Mouse (Mus musculus) MEL (cell line): ENCODE results near the gene Dtl. TPM values are rescaled to one million over a fixed set of nuclear protein-coding genes. Genes with fewer than 3 reads are reported as not detected.

ENCODE experiments used
- DNase-seq: peaks from one replicate; pipeline ENCODE4 v3.0.0; 2011; ENCODE audit warnings: low read depth, low spot score
- H3K27ac ChIP-seq: 2 replicates; pipeline ENCODE4 v1.5.1; 2012; ENCODE audit warnings: low read depth, mild to moderate bottlenecking, control low read depth, low read length, moderate library complexity; ENCODE audit not compliant: control insufficient read depth
- H3K27me3 ChIP-seq, 2 experiments: fragments of 150-350 bp in 1 of 2; sonication (generic) in 1 of 2; 2 replicates each; pipeline ENCODE4 v1.6.1; 2012; ENCODE audit warnings: low read length in 2 of 2, mild to moderate bottlenecking in 2 of 2, improper control_type of control experiment in 1 of 2, moderate library complexity in 1 of 2; ENCODE audit not compliant: insufficient read depth in 2 of 2, control insufficient read depth in 1 of 2
- H3K36me3 ChIP-seq, 2 experiments: 2 replicates each; pipeline ENCODE4 v1.6.1; 2012 to 2014; ENCODE audit warnings: low read length in 2 of 2, improper control_type of control experiment in 1 of 2, inconsistent platforms in 1 of 2, mild to moderate bottlenecking in 1 of 2; ENCODE audit not compliant: insufficient read depth in 2 of 2, control insufficient read depth in 1 of 2
- H3K4me1 ChIP-seq, 2 experiments: fragments of 150-350 bp in 1 of 2; sonication (generic) in 1 of 2; 2 replicates each; pipeline ENCODE4 v1.6.1; 2012; ENCODE audit warnings: low read length in 2 of 2, improper control_type of control experiment in 1 of 2, mild to moderate bottlenecking in 1 of 2; ENCODE audit not compliant: insufficient read depth in 2 of 2, control insufficient read depth in 1 of 2
- H3K4me3 ChIP-seq, 2 experiments: fragments of 150-350 bp in 1 of 2; sonication (generic) in 1 of 2; 2 replicates each; pipeline ENCODE4 v1.5.1; 2012; ENCODE audit warnings: low read depth in 2 of 2, low read length in 2 of 2, mild to moderate bottlenecking in 2 of 2, moderate library complexity in 2 of 2, control low read depth in 1 of 2, improper control_type of control experiment in 1 of 2; ENCODE audit not compliant: control insufficient read depth in 1 of 2, insufficient read depth in 1 of 2
- H3K79me2 ChIP-seq: 2 replicates; pipeline ENCODE4 v1.6.1; 2012; ENCODE audit warnings: mild to moderate bottlenecking, low read length, moderate library complexity; ENCODE audit not compliant: control insufficient read depth, poor library complexity, insufficient read depth
- H3K9ac ChIP-seq: 2 replicates; pipeline ENCODE4 v1.6.1; 2012; ENCODE audit warnings: low read depth, mild to moderate bottlenecking, control low read depth, low read length, moderate library complexity; ENCODE audit not compliant: control insufficient read depth, poor library complexity, severe bottlenecking
- H3K9me3 ChIP-seq: fragments of 150-350 bp; sonication (generic); replicated peaks from 2 replicates; pipeline ENCODE4 v1.6.1; 2012; ENCODE audit warnings: mild to moderate bottlenecking, low read length, improper control_type of control experiment, moderate library complexity; ENCODE audit not compliant: insufficient read depth
- CHD1 ChIP-seq: IDR thresholded peaks from 2 replicates; pipeline ENCODE4 v1.6.1; 2012; ENCODE audit warnings: low read depth, mild to moderate bottlenecking, inconsistent platforms, low read length, improper control_type of control experiment
- CHD2 ChIP-seq: IDR thresholded peaks from 2 replicates; pipeline ENCODE4 v1.6.1; 2011; ENCODE audit warnings: low read length, improper control_type of control experiment
- CTCF ChIP-seq, 3 experiments: IDR thresholded peaks in 2 of 3; conservative IDR thresholded peaks in 1 of 3; 2 replicates each; pipeline ENCODE4 v1.5.1; 2011 to 2012; ENCODE audit warnings: low read length in 3 of 3, low read depth in 2 of 3, mild to moderate bottlenecking in 2 of 3, improper control_type of control experiment in 1 of 3, inconsistent platforms in 1 of 3, mixed read lengths in 1 of 3, moderate library complexity in 1 of 3; ENCODE audit not compliant: control insufficient read depth in 1 of 3, insufficient read depth in 1 of 3, poor library complexity in 1 of 3, severe bottlenecking in 1 of 3
- EP300 ChIP-seq, 2 experiments: IDR thresholded peaks; 2 replicates each; pipeline ENCODE4 v1.6.1; 2011; ENCODE audit warnings: improper control_type of control experiment in 2 of 2, low read length in 2 of 2, low read depth in 1 of 2, mild to moderate bottlenecking in 1 of 2
- ETS1 ChIP-seq: IDR thresholded peaks from 2 replicates; pipeline ENCODE4 v1.6.1; 2012; ENCODE audit warnings: low read depth, mild to moderate bottlenecking, inconsistent platforms, low read length, improper control_type of control experiment, moderate library complexity
- GABPA ChIP-seq: IDR thresholded peaks from 2 replicates; pipeline ENCODE4 v1.6.1; 2012; ENCODE audit warnings: low read depth, mild to moderate bottlenecking, inconsistent platforms, low read length, improper control_type of control experiment, moderate library complexity
- KAT2A ChIP-seq: conservative IDR thresholded peaks from 2 replicates; pipeline ENCODE4 v1.6.1; 2012; ENCODE audit warnings: low read depth, low read length, improper control_type of control experiment, inconsistent platforms
- MAX ChIP-seq: IDR thresholded peaks from 2 replicates; pipeline ENCODE4 v1.6.1; 2011; ENCODE audit warnings: low read length, improper control_type of control experiment
- MXI1 ChIP-seq: IDR thresholded peaks from 2 replicates; pipeline ENCODE4 v1.6.1; 2011; ENCODE audit warnings: mild to moderate bottlenecking, low read depth, low read length, improper control_type of control experiment
- MYB ChIP-seq: IDR thresholded peaks from 2 replicates; pipeline ENCODE4 v1.6.1; 2011; ENCODE audit warnings: mild to moderate bottlenecking, low read depth, low read length, improper control_type of control experiment
- NELFE ChIP-seq: IDR thresholded peaks from 2 replicates; pipeline ENCODE4 v1.6.1; 2011; ENCODE audit warnings: low read depth, low read length, improper control_type of control experiment
- POLR2AphosphoS2 ChIP-seq: IDR thresholded peaks from 2 replicates; pipeline ENCODE4 v1.6.1; 2011; ENCODE audit warnings: low read length, improper control_type of control experiment
- RCOR1 ChIP-seq: IDR thresholded peaks from 2 replicates; pipeline ENCODE4 v1.6.1; 2012; ENCODE audit warnings: low read depth, mild to moderate bottlenecking, inconsistent platforms, low read length, improper control_type of control experiment
- SMC3 ChIP-seq: IDR thresholded peaks from 2 replicates; pipeline ENCODE4 v1.6.1; 2011; ENCODE audit warnings: low read depth, low read length, improper control_type of control experiment
- UBTF ChIP-seq: IDR thresholded peaks from 2 replicates; pipeline ENCODE4 v1.6.1; 2012; ENCODE audit warnings: low read depth, mild to moderate bottlenecking, inconsistent platforms, low read length, improper control_type of control experiment, moderate library complexity, borderline replicate concordance; ENCODE audit not compliant: insufficient read depth
- USF2 ChIP-seq, 2 experiments: IDR thresholded peaks; 2 replicates each; pipeline ENCODE4 v1.6.1; 2011 to 2012; ENCODE audit warnings: improper control_type of control experiment in 2 of 2, low read length in 2 of 2, borderline replicate concordance in 1 of 2, inconsistent platforms in 1 of 2, low read depth in 1 of 2, mild to moderate bottlenecking in 1 of 2; ENCODE audit not compliant: insufficient read depth in 1 of 2
- ZKSCAN1 ChIP-seq: IDR thresholded peaks from 2 replicates; pipeline ENCODE4 v1.6.1; 2012; ENCODE audit warnings: low read depth, mild to moderate bottlenecking, inconsistent platforms, low read length, improper control_type of control experiment, moderate library complexity
- ZNF384 ChIP-seq: IDR thresholded peaks from 2 replicates; pipeline ENCODE4 v1.6.1; 2012; ENCODE audit warnings: low read depth, mild to moderate bottlenecking, inconsistent platforms, low read length, improper control_type of control experiment
- polyA plus RNA-seq, 2 experiments: library from polyadenylated mRNA; stranded (reverse) in 1 of 2; unstranded in 1 of 2; fragments of >175 nt in 1 of 2; fragments of >200 nt in 1 of 2; gene quantifications; 2 replicates each; pipeline versions ENCODE4 v1.2.1 to v1.2.4; 2012; ENCODE audit warnings: low replicate concordance in 2 of 2, low read depth in 1 of 2; ENCODE audit not compliant: insufficient read length in 2 of 2, insufficient read depth in 1 of 2, missing spikeins in 1 of 2
- total RNA-seq: library from RNA; depleted of rRNA; stranded (reverse); fragments of 300-350 nt; gene quantifications from 2 replicates; pipeline ENCODE4 v1.2.3, GENCODE M21; 2012

The Dtl gene
- total and polyA plus RNA-seq, 3 experiments: 42.3 to 64.6 (median 53.5) TPM

DNA sequence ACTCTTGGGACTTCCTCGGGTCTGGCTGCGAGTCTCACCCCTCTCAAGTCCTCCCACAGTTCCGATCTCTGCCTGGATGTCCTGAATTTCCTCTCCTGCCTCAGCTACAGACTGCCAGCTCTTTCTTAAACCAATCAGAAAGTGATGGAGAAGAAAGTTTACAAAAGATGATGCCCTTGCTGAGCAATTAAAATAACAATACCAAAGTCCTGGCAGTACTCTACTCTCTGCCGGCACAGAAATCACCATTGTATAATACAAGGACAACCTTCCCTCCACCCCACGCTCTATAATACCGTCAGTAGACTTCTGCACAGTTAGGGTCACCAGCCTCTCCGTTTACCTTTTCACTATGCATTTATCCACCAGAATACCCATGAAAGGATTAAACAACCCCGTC, 40.9 kb upstream of the Dtl start (continued):
- no peak for TF ChIP-seq EP300 (IDR thresholded peaks at IDR 0.05; ENCODE audit: low read depth in 1 of 2, low read length in 2 of 2)
- no peak for TF ChIP-seq MYB

DNA sequence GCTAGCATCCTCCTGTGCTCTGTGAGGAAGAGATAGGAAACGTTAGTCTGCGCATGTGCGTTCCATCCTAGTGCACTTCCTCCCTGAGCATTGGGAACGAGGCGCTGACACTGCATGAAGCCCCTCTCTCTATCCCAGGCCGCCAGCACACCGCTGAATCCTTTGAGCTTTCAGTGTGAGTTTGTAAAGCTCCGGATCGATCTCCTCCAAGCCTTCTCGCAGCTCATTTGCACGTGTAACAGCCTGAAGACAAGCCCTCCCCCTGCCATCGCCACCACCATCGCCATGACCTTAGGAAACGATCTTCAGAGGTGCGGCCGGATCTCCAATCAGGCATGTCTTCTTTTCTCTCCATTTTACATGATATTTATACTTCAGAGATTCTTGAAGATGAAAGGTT, 37.5 kb upstream of the Dtl start:
- DNase-seq: no peak
- peaks cover 11 to 41% of the 10 kb centered on the region in 2 experiments for H3K36me3 ChIP-seq
- H3K9ac ChIP-seq: no peak overlapping the region
- H3K4me1 ChIP-seq: peaks cover 2 to 4% of the 10 kb centered on the region in 2 experiments; a peak in 2 of 4 replicates
- H3K9me3 ChIP-seq: no peaks in the 10 kb centered on the region
- TF ChIP-seq ZNF384: no peak
- no peak for TF ChIP-seq CTCF (IDR thresholded peaks at IDR 0.05 in 2 of 3, conservative IDR thresholded peaks at IDR 0.05 in 1 of 3; ENCODE audit: control insufficient read depth in 1 of 3, insufficient read depth in 1 of 3, low read depth in 2 of 3, low read length in 3 of 3, poor library complexity in 1 of 3, severe bottlenecking in 1 of 3)
- no peak for TF ChIP-seq POLR2AphosphoS2
- no peak for TF ChIP-seq CHD1
- TF ChIP-seq ETS1: no peak
- TF ChIP-seq GABPA: no peak
- no peak for TF ChIP-seq MAX
- TF ChIP-seq UBTF: no peak
- TF ChIP-seq MXI1: no peak
- TF ChIP-seq CHD2: no peak
- no peak for TF ChIP-seq SMC3
- no peak for TF ChIP-seq MYB
- H3K4me3 ChIP-seq: no peak overlapping the region
- no peak overlapping the region for H3K27ac ChIP-seq
- H3K27me3 ChIP-seq: no peaks in the 10 kb centered on the region
- H3K79me2 ChIP-seq: no peaks in the 10 kb centered on the region

DNA sequence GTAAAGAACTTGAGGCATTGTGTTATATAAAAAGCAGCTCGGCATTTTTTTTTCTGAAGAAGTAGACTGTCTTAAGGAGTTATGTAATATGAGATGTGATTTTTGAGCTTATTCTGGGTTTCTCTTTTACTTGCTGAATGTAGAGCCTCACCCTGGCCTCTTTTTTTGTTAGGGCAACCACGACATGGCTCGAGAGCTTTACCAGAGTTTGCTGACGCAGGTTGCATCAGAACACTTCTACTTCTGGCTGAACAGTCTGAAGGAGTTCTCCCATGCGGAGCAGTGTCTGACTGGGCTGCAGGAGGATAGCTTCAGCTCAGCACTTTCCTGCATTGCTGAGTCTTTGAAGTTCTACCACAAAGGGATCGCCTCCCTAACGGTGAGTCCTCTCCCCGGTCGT, 36.3 kb upstream of the Dtl start:
- no peaks in the 10 kb centered on the region for H3K9me3 ChIP-seq
- DNase-seq: no peak
- TF ChIP-seq RCOR1 (no peak), USF2 (IDR thresholded peaks at IDR 0.05; ENCODE audit: borderline replicate concordance in 1 of 2, insufficient read depth in 1 of 2, low read depth in 1 of 2, low read length in 2 of 2) (no peak), KAT2A (no peak), CTCF (IDR thresholded peaks at IDR 0.05 in 2 of 3, conservative IDR thresholded peaks at IDR 0.05 in 1 of 3; ENCODE audit: control insufficient read depth in 1 of 3, insufficient read depth in 1 of 3, low read depth in 2 of 3, low read length in 3 of 3, poor library complexity in 1 of 3, severe bottlenecking in 1 of 3) (no peak), NELFE (no peak), ZKSCAN1 (no peak), ETS1 (no peak)
- TF ChIP-seq, all 39 proteins: peak for 0
- Histone ChIP-seq H3K4me3 (no peak overlapping the region), H3K27ac (no peak overlapping the region), H3K79me2 (no peaks in the 10 kb centered on the region), H3K9ac (no peak overlapping the region), H3K27me3 (no peaks in the 10 kb centered on the region), H3K36me3 (peaks cover under 1 to 43% of the 10 kb centered on the region in 2 experiments; a peak in 3 of 4 replicates), H3K4me1 (no peaks in the 10 kb centered on the region)
